Mouse (Mus musculus): Measurements from ENCODE around the gene Adat1.

Gene Adat1

GRCm38 (mm10) chr8:111937184-111937583 lies 54.9 kb downstream of the Adat1 start:
- no peak for DNase-seq

- DNase-seq, result no peak
Measured at GRCm38 (mm10) chr8:111934201-111934600, 57.9 kb downstream of the Adat1 start.

GRCm38 (mm10) chr8:111933348-111934076 lies 58.6 kb downstream of the Adat1 start, which contains the start of gene Tmem231:
Tmem231 (minus strand) TSS chr8:111933881.
- peak; percentile 89 to 90 for DNase-seq

GRCm38 (mm10) chr8:111932580-111933336 lies 59.3 kb downstream of the Adat1 start:
- peak; percentile 57 for DNase-seq

GRCm38 (mm10) chr8:111931721-111932120 lies 60.4 kb downstream of the Adat1 start:
- no peak for DNase-seq

GRCm38 (mm10) chr8:111929648-111930344 lies 62.3 kb downstream of the Adat1 start:
- no peak for DNase-seq

- no peak for DNase-seq
Measured at GRCm38 (mm10) chr8:111924976-111925375, 67.1 kb downstream of the Adat1 start.

GRCm38 (mm10) chr8:111923383-111923804 lies 68.7 kb downstream of the Adat1 start:
- DNase-seq, result peak; percentile 64

GRCm38 (mm10) chr8:111920971-111921370 lies 71.1 kb downstream of the Adat1 start:
- no peak for DNase-seq

- DNase-seq, result no peak
Measured at GRCm38 (mm10) chr8:111919663-111920062, 72.4 kb downstream of the Adat1 start.
